Mouse (Mus musculus): ENCODE data around the gene Eif2ak4. TPM values are rescaled to one million over a fixed set of nuclear protein-coding genes. Genes with fewer than 3 reads are reported as not detected.
A peak's percentile ranks its signal among the peaks of the same experiment; 100 is the strongest.

Gene Eif2ak4
- total RNA-seq, 2 experiments from 2014 or later = 3.8 to 4.3 TPM

DNA sequence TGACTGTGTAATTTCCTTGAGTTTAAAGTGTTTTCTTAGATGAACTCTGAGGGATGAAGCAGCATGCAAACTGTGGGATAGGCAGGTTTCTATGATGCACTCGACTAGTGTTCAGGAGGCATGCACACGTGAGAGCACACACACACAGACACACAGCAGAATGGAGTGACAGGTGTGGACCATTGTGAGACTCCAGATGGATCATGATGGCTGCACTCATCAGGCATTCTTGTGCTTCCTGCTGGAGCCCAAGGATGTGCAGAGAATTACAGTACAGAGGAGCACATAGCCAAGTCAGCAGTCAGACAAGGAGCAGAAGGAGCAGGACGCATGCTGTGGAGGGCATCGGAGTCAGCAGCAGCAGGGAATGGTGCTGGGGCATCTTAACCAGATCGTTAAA lies 15.9 kb downstream of the Eif2ak4 start:
- no peak for DNase-seq (ENCODE audit: low spot score)

DNA sequence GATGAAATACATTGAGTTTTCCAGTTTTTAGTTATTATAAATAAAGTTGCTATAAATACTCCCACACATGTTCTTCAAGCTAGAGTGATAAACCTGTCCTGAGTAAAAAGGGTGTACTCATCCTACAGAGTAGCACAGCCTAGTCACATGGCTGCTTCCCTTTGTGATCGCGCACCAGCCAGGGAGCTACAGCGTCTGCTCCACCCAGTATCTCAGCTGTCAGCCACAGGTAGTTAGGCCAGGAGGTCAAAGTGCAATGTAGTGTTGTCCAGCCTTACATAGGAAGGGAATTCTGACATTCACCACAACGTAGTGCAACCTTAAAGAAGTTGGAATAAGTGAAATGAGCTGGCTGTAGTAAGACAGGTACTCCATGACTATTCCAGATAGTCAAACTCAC lies 17.1 kb downstream of the Eif2ak4 start:
- DNase-seq (ENCODE audit: low spot score) = no peak

DNA sequence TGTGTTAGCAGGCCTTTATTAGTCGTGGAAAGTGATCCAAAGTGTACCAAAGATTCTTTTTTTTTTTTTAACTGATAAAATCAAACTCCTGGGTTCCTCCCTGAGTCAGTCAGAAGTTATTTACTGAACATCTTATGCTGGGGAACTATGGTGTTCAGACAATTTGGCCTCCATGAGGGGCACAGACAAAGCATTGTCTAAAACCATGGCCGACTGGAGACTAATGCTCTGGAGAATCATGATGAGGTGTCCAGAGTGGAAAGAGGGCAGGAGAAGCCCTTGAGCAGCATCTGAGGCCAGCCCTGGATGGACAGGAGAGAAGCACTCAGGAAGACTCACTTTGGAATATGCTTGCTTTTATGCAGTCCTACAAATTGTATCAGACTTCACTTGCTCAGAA lies 18.4 kb downstream of the Eif2ak4 start:
- no peak for DNase-seq (ENCODE audit: low spot score)

DNA sequence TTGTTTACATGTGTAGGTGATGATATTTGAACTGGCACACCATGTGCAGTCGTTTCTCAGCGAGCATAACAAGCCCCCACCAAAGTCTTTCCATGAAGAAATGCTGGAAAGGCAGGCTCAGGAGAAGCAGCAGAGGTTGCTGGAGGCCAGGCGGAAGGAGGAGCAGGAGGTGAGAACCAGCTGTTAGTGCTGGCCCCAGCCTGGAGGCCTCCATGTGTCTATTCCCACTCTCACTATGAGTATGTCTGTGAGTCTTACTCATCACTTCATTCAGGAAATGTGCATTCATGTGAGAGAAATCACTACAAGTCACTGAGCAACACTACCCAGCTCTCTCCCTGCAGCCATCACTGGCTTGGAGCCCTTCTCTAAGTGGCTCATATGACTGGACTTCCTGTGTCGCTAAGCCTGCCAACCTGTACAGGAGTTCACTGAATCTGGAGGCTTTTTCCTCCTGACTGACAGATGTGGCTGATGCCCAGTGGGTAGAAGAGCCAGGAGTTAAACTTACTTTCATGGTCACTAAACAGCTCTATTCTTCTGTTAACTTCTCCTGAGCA lies 20.0 kb downstream of the Eif2ak4 start:
- DNase-seq (ENCODE audit: low spot score) = no peak

DNA sequence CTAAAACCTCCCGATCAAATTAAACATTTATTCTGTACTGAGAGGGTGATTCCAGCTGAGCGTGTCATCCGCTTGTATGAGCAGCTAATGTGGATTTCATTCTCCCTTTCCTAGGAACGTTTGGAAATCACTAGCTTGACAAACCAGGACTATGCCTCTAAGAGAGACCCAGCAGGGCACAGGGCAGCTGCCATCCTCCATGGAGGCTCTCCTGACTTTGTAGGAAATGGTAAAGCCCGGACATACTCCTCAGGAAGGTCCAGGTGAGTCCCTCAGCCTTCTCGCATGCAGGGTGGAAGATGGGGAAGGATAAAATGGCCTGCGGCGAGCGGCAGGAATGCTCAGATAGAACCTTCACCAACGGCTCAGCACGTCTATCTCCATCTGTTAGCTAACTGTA lies 24.4 kb downstream of the Eif2ak4 start:
- DNase-seq (ENCODE audit: low spot score) = no peak

DNA sequence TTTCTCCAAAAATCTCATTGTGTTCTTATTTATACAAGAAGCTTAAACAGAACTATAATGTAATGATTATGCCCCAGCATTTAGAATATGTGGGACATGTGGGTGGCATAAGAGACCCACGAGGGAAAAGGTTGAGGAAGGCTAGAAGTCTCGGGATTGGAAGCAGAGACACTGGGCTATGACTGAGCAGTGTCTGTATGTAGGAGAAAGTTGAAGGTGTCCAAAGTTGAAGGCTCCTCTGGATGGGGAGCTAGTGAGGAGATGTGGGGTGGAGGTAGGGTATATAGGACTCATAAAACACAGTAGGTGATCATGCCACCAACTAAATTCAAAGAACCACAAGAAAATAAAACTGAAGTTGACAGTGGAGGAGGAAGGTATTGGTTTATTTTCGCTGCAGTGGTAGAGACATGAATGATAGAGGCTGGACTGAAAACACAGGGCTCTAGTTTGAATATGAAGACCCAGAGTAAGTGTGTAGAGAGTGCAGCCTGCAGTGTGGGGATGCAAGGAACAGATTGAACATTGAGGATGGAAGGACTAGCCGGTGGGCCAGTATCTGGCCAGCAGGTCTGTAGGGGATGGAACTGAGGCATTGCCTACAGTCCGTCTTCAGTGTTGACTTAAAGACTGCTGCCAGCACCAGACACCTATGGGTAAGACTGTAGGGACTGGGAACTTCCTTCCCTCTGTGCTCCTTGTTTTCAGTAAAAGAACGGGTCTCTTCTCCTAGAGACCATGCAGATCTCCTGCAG lies 27.4 kb downstream of the Eif2ak4 start:
- DNase-seq (ENCODE audit: low spot score) = no peak

DNA sequence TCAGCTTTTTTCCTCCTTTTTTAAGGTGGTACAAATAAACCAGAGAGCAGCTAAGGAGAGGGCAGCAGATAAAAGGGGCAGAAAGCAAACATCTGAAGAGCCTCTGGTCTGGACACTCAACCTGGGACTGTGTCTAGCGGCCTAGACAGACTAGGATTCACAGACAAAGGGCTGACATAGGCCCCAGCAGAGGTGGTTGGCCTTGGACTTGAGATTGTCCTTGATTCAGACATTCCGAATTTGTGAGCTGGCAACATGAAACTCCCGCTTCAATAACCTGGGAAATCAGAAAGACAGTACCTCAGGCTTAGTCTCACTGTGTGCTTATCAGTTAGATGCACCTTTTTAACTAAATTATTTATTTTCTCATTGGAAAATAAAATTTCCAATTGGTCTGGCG lies 29.7 kb downstream of the Eif2ak4 start:
- DNase-seq (ENCODE audit: low spot score) = no peak

DNA sequence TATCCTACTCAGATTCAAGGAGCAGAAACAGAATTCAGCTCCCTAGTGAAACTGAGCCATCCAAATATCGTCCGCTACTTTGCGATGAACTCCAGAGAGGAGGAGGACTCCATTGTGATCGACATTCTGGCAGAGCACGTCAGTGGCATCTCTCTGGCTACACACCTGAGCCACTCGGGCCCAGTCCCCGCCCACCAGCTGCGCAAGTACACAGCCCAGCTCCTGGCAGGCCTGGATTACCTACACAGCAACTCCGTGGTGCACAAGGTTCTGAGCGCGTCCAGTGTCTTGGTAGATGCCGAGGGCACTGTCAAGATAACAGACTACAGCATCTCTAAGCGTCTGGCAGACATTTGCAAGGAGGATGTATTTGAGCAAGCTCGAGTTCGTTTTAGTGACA lies 33.5 kb downstream of the Eif2ak4 start:
- DNase-seq (ENCODE audit: low spot score) = no peak

DNA sequence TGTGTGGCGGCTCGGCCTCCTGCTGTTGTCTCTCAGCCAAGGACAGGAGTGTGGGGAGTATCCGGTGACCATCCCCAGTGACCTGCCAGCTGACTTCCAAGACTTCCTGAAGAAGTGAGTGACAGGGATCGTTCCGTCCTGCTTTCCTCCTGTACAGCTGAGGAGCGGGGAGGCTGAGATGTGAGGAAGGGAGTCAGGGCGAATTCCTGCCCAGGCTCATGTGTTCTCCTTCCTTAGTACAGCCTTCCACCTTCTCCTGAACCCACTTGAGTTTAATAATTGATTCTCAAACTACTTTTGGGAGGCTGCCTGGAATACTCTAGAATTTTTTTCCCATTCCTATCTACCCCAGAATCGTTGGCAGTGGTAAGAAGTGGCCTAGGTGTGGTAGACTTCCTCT lies 34.0 kb downstream of the Eif2ak4 start:
- DNase-seq (ENCODE audit: low spot score) = no peak

DNA sequence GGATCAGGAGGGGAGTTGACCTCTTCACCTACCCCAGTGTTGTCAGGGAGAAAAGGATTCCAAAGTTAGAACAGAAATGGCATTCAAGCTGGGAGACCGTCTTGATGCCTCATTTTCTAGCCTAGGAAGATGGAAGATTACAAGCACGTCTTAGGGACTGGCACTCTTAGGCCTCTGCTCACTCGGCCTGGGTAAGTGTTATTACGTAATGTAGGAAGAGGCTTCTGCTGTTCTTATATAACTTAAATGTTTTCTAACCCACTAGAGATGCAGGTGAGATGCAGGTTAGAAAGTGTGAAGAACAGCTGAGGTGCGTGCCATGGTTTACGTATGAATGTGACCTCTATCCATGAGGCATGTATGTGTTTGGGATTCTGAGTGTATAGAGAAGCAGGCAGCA lies 39.9 kb downstream of the Eif2ak4 start:
- no peak for DNase-seq (ENCODE audit: low spot score)

DNA sequence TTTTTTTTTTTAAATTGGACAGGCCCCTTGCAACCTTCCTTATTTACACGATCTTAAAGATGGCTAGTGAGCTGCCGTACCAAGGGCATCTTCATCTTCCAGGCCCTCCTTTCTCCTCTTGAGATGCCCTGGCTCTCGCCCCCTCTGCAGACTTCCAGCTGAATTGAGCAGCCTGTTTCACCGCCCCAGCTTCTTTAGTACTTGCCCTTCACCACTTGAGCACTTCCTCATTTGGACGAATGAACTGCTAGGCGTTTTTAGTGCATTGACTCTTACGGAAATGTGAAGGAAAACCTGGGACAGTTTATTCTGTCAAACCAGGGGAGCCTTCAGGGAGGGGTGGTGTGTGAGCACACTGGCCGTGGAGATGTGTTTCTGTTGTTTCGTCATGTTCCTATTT lies 40.9 kb downstream of the Eif2ak4 start:
- no peak for DNase-seq (ENCODE audit: low spot score)

DNA sequence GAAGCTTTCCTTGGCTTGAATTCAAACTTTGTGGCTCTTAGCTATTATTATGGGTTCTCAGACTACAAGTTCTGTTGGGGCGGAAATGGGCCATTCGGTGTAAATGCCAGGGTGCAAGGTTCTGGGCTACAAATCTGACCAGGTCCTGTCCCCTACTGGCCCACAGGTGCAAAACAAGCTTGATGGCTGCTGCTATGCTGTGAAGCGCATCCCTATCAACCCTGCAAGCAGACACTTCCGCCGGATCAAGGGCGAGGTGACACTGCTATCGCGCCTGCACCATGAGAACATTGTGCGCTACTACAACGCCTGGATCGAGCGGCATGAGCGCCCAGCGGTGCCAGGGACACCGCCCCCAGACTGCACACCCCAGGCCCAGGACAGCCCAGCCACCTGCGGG lies 42.2 kb downstream of the Eif2ak4 start:
- no peak for DNase-seq (ENCODE audit: low spot score)

DNA sequence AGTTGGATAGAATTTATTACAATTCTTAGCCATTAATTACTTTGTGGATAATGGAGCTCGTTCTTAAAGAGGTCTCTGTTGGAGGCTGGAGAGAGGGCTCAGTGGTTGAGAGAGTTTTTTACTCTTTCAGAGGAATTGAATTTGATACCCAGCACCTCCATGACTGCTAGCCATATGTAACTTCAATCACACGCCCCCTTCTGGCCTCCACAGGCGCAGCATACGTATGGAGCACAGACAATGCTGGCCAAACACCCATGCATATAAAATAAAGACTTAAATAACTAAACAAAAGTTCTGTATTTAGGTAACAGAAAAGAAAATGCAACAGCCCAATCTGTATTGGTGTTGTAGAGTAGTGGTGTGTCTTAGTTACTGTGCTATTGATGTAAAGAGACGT lies 43.2 kb downstream of the Eif2ak4 start:
- peak; percentile 17 for DNase-seq (ENCODE audit: low spot score)

DNA sequence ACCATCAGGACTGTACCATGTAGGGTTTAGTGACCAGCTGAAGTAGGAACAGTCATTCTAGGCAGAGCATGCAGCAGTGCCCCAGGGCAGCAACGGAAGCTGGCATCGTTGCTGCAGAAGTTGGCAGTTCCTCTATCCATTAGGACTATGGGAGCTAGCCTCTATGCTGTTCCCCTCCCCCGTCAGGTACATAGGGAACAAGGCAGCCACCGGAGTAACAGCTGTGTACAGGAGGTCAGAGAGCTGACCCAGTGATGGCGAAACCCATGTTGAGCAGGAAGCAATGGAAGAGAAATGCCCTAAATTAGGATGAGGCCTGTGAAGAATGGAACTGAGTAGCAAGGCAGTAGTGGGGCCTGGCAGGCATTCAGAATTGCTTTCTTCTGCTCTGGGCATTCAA lies 53.8 kb downstream of the Eif2ak4 start:
- no peak for DNase-seq (ENCODE audit: low spot score)

DNA sequence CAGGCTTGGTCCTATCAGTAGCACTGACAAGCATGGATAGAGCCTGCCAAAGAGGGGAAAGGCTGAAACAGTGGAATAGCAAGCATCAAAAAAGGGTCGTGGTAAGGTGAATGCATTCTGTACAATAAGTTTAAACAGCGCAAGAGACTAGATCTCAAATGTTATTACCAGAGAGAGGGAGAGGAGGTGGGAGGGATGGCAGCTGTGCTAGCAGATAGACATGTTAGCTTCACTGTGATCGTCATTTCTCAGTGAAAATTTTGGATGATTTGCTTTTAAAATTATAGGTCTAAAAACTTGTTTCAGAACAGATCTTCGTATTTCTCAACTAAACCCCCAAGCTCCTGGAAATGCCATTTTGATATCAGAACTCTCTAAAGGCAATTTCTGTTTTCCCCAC lies 54.3 kb downstream of the Eif2ak4 start:
- no peak for DNase-seq (ENCODE audit: low spot score)

DNA sequence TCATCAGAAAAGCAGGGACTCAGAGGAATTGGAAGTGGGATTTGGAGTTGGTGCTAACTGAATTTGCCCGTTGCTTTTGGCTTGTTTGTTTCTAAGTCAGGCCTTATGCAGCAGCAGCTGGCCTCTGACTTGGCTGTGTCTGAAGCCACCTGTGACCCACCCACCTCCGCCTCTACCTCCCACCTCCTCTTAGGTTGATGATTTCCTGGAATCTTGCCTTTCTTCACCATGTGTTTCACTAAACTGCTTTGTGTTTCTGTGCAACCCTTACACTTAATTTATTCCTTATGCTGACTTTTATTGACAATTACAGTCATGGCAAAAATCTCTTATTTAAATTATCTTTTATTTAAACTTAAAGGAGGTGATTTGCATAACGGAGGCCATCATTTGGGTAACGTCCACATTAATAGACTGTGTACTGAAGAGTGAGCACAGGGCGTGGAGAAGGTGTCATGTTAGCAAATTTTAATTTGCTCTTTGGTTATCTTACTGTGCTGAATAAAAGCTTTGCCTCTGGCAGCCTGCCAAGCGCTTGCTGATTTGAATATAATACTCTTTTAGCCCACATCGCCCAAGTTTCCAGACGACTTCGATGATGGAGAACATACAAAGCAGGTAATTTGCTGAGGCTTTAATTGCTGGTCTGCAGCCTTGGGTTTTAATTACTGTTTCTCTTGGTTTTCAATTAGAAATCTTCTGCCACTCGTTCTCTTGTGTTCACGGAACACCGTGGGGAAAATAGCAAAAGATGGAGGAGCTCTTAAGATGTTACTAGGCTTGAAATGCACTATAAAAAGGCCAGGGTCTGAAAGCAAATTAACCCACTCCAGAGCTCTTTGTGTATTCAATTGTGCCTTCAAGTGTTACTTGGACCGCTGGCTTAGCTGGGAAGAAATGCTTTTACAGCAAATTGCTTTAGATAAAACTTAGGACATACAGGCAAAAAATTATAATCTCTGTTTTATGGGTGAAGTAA lies 57.6 kb downstream of the Eif2ak4 start:
- no peak for DNase-seq (ENCODE audit: low spot score)

DNA sequence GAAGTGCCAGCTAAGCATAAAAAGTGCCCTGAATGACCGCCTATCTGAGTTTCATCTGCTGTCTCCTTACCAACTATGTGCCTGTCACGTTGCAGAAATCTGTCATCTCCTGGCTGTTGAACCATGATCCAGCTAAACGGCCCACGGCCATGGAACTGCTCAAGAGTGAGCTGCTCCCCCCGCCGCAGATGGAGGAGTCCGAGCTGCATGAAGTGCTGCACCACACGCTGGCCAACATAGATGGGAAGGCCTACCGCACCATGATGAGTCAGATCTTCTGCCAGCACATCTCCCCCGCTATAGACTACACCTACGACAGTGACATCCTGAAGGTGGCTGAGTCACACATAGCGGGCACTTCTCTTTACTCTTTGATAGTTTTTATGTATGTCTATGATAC lies 59.8 kb downstream of the Eif2ak4 start:
- DNase-seq (ENCODE audit: low spot score) = no peak

DNA sequence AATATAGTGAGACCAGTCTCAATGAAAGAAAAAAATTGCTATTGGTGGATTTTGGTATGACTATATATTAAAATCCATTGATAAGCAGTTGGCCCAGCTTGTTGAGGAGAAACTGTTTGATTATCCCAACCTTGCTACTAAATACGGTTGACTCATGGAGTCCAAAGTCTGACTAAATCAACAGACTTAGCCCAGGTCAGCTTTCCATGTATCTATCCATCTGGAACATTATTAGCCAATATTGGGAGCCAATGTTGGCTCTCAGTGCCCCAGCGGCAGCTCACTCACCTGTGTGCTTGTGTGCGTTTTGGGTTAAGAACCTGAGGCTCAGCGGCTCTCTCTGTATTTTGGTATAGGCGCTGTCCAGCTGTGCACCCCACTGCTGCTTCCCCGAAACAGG lies 62.6 kb downstream of the Eif2ak4 start:
- no peak for DNase-seq (ENCODE audit: low spot score)

DNA sequence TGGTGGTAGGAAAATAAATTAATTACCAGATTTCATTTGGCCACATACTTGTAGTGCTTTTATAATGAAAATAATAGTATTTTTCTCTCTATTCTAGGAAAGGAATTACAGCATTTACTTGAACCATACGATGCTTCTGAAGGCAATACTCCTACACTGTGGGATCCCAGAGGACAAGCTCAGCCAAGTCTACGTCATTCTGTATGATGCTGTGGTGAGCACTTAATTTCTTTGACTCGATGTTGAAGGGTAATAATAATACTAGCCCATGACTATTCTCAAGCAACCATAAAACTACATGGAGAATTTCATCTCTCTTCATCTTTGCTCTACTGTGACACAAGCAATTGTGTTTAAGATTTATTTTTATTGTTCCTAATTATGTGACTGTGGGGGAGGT lies 68.6 kb downstream of the Eif2ak4 start:
- DNase-seq (ENCODE audit: low spot score) = no peak

DNA sequence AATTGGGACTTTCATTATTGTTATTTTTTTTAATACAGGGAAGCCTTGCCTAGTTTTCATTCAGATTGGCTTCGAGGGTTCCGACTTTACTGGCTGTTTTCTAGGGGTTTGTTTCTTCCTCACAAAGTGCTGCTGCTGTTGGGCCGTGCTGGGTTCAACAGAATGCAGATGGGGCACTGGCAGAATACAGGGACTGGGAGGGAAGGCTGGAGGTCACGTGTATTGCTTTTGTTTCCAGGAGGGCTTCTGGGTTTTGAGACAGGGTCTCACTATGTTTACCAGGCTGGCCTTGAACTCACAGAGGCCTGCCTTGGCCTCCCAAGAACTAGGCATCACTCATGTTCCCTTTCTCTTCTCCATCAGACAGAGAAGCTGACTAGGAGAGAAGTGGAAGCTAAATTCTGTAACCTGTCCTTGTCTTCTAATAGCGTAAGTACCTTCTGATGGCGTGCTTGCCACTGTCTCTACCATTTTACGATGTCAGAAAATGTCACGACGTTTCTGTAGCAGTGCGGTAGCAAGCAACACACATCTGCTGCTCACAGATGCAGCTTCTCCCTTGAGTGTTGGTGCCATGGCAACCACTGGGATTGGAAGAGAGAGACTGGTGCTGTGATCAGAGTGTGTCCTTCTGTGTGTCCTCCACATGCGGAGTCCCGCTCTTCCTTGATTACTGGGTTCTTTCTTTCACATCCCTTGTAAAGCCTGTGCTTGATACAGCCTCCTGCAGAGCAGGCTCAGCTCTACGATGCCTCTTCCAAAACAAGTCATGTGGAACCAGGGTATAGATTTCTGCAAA lies 69.2 kb downstream of the Eif2ak4 start:
- no peak for DNase-seq (ENCODE audit: low spot score)

DNA sequence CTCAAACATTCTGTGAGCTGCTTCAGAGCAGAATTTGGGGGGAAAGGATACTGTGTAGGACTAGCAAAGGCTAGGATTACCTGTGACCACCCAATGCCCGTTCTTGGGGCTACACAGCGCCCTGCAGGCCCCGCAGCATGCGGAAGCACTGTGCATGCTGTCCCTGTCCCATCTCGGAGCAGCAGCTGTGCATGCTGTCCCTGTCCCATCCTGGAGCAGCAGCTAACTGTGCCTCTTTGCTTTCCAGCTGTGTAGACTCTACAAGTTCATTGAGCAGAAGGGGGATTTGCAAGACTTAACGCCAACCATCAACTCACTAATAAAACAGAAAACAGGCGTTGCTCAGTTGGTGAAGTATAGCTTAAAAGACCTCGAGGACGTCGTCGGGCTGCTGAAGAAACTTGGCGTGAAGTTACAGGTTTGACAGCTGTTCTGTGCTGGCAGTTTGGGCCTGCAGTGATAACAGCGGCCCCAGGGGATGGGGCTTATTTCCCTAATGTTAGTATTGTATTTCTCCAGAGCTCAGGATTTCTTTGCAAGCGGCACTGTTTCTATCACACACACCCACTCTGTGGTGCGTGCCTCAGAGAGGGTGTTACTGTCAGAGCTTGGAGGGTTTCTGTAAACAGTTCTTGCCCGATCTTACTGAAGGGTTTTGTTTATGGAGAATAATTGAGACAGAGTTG lies 73.2 kb downstream of the Eif2ak4 start:
- no peak for DNase-seq (ENCODE audit: low spot score)
